Mouse (Mus musculus) thymus, adult 2 months (tissue): ENCODE measurements around the gene Rpl35a.

ENCODE experiments used
- CTCF ChIP-seq: fragments of 200-500 bp; IDR thresholded peaks from 2 replicates; pipeline ENCODE4 v1.5.1; 2012; ENCODE audit warnings: mild to moderate bottlenecking, control low read depth, low read length, moderate library complexity, borderline replicate concordance; ENCODE audit not compliant: control insufficient read depth, poor library complexity, insufficient read depth; ENCODE audit errors: extremely low read depth
- POLR2A ChIP-seq: fragments of 200-500 bp; IDR thresholded peaks from 2 replicates; pipeline ENCODE4 v1.6.1; 2012; ENCODE audit warnings: mild to moderate bottlenecking, low read length, control low read depth, moderate library complexity; ENCODE audit not compliant: control insufficient read depth, poor library complexity, insufficient read depth; ENCODE audit errors: extremely low read depth

- TF ChIP-seq CTCF (no peak), POLR2A (no peak)
Measured at GRCm38 (mm10) chr16:33048004-33048403, 8.2 kb upstream of the Rpl35a start.
